Mouse (Mus musculus): ENCODE data around the gene D2hgdh. TPM values are rescaled to one million over a fixed set of nuclear protein-coding genes. Genes with fewer than 3 reads are reported as not detected.

Gene D2hgdh
- 10 to 100 TPM; 11.0 to 14.1 TPM for total RNA-seq (2021)

DNA sequence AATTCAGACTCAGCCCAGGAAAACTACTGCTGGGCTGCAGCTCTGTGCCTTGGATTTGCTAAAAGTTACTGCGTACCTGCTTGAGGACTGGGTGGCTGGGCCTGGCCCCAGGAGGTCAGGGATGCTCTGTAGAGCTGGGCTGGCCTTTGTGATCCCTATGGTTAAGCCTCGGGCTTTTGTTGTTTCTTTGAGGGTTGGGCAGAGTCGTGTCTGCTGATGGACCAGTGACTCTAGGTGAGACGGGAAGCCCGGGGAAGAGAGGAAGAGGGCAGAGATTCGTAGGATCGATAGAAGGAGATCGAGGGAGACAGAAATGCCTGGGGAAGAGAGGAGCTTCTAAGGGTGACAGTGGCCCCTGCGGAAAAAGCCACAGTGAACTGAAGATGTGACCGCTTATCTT, at the start of gene D2hgdh:
Gene D2hgdh, plus strand, starts transcription at position 301 of the 400 bp plus-strand sequence.
- no peak for DNase-seq (ENCODE audit: extremely low spot score in 1 of 2, low spot score in 2 of 2)
- intact Hi-C loops (cut with DNase I): no loop called here

DNA sequence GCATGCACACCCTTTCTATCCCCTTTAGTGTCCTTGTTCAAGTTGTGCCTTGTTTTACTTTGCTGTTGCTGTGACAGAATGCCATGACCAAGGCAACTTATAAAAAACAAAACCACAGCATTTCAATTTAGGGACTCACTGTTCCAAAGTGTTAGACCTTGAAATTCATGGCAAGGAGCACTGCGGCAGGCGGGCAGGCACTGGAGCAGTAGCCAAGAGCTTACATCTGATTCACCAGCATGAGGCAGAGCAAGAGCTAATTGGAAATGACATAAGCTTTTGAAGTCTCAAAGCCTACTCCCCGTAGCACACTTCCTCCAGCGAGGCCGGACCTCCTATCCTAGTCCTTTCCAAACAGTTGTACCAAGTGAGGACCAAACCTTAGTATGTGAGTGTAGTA, 48.0 kb upstream of the D2hgdh start:
- DNase-seq (ENCODE audit: extremely low spot score in 1 of 2, low spot score in 2 of 2): no peak
- intact Hi-C loops (cut with DNase I): no loop called here

DNA sequence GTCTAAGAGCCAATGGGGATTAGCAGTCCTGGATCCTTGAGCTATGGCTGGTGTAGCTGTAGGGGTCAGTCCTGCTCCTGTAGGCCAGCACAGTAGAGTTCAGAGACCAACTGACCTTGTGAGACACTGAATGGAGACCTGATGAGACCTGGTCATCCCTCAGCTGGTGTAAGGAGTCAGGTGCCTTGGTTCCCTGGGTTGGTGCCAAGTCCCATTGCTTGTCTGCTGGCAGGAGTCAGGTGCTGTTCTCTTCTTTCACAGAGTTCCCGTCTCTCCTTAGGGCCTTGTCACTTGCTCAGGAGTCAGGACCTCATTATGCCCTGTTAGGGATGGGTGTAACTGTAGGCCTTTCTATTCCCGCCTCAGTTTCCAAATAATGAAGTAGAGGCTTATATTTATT, 37.8 kb upstream of the D2hgdh start:
- intact Hi-C loops (cut with DNase I): loop anchor here (10.0 kb wide), 1 partner anchor 362 kb away; no protein-coding TSS in a partner anchor
- DNase-seq (ENCODE audit: extremely low spot score in 1 of 2, low spot score in 2 of 2): no peak

DNA sequence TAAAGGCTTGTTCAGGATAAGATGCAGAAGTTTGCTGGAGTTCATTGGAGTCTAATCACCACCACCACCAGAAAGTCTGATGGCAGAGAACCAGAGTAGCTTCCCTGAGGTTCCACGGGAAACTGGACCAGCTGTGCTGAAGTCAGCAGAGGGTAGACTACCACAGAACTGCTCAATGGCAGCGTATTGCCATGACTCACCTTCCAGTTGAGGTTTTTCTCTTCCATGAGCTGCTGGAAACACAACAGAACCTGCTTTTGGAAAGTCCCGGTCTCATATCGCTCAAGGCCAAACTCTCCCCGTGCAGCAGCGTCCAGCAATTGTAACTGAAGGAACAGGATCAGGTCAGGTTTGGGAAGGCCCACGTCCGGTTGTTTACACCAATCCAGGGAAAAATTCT, 30.2 kb upstream of the D2hgdh start:
- no peak for DNase-seq (ENCODE audit: extremely low spot score in 1 of 2, low spot score in 2 of 2)
- intact Hi-C loops (cut with DNase I): no loop called here

DNA sequence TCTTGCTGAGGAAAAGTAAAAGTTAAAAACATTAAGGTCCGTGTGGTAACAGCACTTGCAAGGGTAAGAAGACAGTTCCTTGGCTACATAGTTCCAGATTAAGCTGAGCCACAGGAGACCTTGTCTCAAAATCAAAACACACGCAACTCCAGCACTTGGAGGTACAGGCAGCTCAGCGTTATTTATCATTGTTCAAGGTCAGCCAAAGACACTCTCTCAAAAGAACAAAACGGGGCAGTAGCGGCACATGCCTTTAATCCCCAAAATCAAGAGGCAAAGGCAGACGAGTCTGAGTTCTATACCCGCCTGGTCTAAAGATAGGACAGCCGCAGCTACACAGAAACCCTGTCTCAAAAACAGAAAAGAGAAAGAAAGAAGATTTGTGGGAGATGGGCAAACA, 28.8 kb upstream of the D2hgdh start:
- no peak for DNase-seq (ENCODE audit: extremely low spot score in 1 of 2, low spot score in 2 of 2)
- intact Hi-C loops (cut with DNase I): no loop called here

DNA sequence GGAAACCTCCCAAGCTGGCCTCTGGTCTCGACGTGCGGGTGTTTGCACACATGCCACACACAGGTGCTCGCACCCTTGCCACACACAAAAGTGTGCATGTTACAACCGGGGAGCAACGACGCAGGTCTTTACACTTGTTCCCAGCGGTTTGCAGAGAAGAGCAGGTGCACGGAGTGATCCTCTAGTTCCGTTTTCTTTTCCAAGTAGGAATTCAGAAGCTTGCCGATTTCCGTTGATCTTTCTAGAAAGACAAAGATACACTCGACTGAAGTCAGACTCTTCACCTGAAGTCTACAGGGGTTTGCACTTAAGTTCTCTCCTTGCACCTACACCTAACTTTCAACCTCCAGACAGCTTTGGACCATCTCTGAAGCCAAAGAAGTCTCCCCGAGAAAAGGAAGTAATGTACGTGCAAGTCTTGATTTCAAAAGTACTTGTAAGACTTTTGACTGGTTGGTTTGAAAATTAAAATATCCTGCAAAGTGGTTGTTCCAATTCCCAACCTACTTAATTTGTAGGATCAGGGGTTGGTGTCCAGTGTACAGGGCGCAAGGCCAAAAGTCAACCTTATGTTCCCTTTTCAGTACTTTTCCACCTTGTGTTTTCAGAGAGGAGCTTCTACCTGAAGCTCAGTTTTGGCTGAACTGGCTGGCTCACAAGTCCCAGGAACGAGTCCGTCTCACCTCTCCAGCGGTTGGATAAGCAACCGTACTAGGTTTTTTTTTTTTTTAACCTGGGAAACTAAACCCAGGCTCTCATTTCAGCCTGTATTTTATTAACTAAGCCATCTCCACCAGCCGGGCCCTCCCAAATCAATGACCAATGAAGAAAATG, 23.8 kb upstream of the D2hgdh start:
- intact Hi-C loops (cut with DNase I): loop anchor here (10.0 kb wide), 1 partner anchor 166 kb away; no protein-coding TSS in a partner anchor
- DNase-seq (ENCODE audit: extremely low spot score in 1 of 2, low spot score in 2 of 2): no peak

DNA sequence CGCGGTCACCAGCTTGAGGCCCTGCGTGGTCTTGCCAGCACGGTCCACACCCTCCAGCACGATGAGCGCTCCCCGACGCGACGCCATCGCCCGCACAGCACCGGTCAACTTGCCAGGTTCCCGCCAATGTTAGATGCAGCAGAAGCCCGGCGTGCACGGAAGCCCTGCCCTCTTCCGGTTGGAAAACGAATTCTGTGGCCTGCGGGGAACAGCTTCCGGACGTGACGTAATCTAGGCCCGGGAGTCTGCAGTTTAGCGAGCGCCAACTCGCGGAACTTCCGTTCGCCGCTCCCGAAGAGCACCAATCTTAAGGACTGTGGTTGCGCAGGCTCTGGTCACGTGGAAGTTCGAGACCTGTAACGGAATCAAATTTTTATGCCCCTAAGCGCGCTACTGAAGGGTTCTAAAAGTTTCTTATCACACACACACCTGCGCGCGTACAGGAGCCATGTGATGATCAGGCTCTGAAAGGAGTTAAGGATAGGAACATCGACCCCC, 22.9 kb upstream of the D2hgdh start, which contains the start of gene Dtymk:
Gene Dtymk, minus strand, starts transcription at position 194 of the 498 bp plus-strand sequence.
- DNase-seq (ENCODE audit: extremely low spot score in 1 of 2, low spot score in 2 of 2): peak; percentile 92 to 95
- intact Hi-C loops (cut with DNase I): loop anchor here (10.0 kb wide), 1 partner anchor 167 kb away; no protein-coding TSS in a partner anchor

DNA sequence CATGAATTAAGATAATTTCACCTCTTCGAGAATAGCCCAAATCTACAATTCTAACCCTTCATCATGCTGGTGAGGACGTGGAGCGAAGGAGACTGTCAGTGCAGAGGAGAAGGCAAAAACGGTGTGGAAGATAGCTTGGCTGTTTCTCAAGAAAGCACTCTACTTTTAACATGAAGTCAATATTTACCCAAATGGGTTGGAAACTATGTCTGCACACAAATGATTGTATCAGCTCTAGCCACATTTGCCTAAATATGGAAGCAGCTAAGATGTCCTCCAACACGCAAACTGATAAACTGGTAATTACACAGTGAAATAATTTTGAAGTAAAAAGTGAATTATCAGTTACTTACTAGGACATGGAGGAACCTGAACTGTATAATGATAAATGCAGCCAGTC, 21.9 kb upstream of the D2hgdh start:
- intact Hi-C loops (cut with DNase I): loop anchor here (10.0 kb wide), 1 partner anchor 168 kb away; no protein-coding TSS in a partner anchor
- no peak for DNase-seq (ENCODE audit: extremely low spot score in 1 of 2, low spot score in 2 of 2)

DNA sequence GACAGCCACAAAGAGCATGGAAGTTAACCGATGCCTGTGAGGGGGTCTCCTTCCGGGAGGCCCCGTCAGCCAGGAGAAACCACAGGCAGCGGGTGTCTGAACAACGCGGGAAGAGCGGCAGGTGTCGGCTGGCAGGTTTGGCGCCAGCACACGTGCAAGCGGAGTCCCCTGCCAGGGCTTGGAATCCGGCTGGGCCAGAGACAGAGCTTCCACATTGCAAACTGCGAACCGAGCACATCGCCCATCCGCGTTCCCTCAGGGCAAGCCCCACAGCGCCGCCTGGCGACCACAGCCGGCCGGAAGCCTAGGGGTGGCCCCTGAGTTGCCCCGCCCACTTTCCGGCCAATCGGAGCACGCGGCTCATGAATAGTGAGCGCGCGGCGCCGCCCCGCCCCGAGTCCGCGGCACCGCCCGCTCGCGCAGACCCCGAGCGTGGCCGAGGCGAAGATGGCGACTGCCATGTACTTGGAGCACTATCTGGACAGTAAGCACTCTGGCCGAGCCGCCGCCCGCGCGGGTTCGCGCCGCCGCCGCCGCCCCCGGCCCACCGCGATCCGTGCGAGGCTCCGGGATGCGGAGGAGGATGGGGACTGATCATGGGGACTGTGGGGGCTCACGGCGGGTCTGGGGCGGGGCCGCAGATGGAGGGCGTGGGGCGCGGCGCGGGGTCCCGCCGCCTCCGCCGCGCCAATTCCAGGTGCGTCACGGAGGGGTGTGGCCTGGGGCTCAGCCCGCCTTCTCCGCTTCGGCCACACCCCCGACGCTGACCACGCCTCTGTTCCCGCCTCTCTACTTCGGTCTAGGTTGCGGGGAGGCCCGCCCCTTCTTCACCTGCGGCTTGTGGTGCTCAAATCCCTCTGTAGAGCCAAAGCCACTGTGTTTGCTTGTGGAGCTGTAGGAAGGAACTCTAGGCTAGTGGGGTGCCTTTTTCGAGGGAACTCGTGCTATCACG, 20.9 kb upstream of the D2hgdh start, which contains the start of gene Ing5:
Gene Ing5, plus strand, starts transcription at position 410 of the 952 bp plus-strand sequence.
- DNase-seq (ENCODE audit: extremely low spot score in 1 of 2, low spot score in 2 of 2): peak; percentile 99
- intact Hi-C loops (cut with DNase I): loop anchor here (10.0 kb wide), 1 partner anchor 169 kb away; no protein-coding TSS in a partner anchor

DNA sequence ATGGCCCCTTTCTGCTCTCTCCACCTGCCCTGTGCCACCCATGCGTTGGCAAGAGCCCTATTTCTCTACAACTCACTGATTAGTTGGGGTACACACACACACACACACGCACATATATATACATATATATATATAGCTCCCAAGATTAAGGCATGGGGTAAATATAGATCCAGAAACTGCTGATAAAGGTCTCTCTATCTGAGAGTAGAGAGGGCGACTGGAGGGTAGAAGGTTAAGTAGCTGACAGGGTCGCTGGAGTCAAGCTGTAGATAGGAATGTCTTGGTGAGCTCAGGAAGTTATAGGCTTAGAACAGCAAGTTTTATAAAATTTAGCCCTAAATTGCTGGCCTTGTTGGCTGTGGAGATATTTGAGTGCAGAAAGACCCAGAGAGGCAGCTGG, 19.9 kb upstream of the D2hgdh start:
- intact Hi-C loops (cut with DNase I): loop anchor here (10.0 kb wide), 1 partner anchor 170 kb away; no protein-coding TSS in a partner anchor
- no peak for DNase-seq (ENCODE audit: extremely low spot score in 1 of 2, low spot score in 2 of 2)

DNA sequence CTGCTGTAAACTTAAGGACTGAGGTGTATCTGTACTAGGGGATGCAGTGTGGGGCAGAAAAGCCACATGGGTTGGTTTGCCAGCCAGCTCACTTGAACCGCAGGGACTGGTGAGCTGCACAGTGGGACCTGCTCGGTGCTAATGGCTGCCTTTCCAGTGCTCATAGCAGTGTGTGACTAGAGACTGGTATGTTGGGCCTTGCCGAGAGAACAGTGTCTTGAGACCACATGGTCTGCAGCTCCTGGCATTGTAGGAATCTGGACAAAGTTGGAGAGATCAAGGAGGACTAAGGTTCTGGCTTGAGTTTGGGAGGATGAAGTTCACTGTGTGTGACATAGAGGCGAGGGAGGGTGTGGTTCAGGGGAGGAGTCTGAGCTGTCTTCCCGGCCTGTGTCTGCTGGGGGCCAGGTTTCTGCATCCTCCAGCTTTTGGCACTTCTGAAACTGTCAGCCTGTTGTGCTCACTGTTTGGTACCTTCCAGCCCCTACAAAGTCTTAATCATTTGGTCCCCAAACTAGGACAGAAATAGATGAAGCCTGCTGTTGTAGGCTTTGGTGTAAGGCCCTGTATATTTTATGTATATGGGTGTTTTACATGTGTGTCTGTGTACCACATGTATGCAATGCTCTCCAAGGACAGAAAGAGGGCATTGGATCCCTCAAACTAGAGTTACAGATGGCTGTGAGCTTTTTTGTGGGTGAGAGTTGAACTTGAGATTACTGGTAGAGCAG, 19.3 kb upstream of the D2hgdh start:
- intact Hi-C loops (cut with DNase I): loop anchor here (10.0 kb wide), 1 partner anchor 171 kb away; no protein-coding TSS in a partner anchor

DNA sequence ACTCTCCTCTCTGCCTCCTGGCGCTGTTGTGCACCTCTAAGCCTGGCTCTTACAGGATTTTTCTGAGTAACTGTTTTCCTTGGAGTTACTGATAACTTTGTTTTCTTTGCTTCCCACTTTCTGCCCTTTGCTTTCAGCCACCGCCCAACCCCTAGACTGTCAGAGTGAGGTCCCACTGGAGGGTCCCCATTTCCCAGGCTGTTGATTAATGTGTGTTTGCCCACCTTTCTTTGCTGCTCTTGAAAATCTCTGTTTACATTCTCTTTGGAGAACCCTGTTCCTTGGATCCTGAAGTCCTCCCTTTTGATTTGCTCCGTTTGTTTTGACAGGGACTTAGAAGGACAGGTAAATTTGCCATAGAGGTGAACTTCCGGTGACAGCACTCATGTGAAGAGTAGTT, 15.8 kb upstream of the D2hgdh start:
- no peak for DNase-seq (ENCODE audit: extremely low spot score in 1 of 2, low spot score in 2 of 2)
- intact Hi-C loops (cut with DNase I): loop anchor here (10.0 kb wide), 1 partner anchor 174 kb away; no protein-coding TSS in a partner anchor

More for the DNA sequence above, 19.3 kb upstream of the D2hgdh start:
- DNase-seq (ENCODE audit: extremely low spot score in 1 of 2, low spot score in 2 of 2): no peak

DNA sequence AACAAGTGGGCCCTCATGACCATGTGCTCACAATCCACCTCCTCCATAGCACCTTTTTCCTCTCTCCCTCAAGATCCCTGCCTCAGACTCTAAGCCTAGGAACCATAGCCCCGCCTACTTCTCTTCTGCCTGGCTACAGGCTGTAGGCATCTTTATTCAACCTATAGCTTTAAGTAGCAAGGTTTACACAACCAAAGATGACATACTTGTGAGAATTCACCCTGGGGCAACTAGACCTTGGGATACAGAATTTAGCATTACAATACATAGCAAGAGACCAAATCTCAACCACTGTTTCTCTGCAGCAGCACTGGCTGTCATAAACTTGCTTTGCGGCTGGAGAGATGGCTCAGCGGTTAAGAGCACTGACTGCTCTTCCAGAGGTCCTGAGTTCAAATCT, 14.7 kb upstream of the D2hgdh start:
- no peak for DNase-seq (ENCODE audit: extremely low spot score in 1 of 2, low spot score in 2 of 2)
- intact Hi-C loops (cut with DNase I): no loop called here

DNA sequence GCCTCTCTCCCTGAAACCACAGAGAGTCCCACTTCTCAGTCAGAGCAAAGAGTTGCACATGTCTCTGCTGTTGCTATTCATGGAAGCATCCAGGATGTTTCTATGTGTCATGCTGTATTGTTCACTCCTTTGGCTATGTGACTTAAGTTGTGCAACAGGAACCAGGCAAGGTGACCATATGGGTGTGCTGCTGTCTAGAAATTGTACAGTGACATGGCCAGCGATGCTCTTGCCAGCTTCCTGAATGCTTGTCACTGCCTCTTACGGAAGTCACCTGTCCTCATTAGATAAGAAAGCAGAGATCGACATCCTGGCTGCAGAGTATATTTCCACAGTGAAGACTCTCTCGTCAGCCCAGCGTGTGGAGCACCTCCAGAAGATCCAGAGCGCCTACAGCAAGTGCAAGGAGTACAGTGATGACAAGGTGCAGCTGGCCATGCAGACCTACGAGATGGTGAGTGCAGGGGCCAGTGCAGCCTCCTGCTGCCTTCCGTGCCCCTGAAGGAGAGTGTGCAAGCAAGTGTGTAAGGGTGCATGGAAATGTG, 13.1 kb upstream of the D2hgdh start:
- DNase-seq (ENCODE audit: extremely low spot score in 1 of 2, low spot score in 2 of 2): no peak
- intact Hi-C loops (cut with DNase I): no loop called here

DNA sequence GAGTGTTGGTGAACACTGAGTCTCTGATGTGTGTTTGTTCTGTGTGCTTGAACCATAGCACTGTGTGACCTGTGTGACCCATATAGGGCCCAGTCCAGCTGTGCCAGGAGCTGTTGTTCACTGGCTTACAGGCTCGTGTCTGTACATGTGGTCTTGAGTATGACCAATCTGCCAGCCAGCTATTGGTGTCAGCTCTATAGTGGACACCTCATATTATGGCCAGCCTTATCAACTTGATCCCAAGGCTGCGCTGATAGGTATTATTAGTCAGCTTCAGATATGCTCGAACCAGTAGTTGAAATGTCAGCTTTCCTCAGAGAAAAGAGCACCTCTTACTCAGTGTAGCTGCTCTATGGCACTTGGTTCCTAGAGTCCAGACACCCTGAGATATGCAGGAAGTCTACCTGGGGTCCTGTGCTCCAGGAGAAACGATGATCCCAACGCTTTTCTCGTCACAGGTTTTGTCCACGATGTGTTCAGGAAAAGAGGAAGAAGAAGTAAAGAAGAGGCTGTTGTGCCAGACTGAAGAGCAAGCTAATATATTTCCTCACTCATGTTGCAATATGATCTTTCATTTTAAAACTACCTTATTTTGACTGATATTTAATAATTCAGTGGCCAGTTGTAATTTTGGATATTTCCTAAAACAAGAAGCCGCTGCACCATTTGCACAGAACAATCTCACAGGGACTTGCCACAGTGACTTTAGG, 6.7 kb upstream of the D2hgdh start:
- intact Hi-C loops (cut with DNase I): no loop called here

DNA sequence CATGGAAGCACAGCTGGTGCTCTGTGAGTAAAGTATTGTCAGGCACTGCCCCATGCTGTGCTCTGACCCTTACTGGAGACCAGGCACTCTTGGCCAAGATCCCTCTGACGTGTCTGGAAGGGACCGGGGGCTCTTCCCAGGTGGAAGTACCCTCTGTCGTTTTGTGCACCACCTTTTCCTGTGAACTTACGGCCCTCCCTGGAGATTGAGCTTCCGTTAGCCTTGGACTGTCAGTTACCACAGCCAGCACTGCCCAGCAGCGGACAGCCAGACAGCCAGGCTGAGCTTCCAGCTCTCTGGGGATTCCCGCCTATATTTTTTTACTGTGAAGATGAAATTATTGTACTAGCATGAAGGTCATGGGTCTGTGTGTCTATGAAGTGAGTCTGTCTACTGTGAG, 6.0 kb upstream of the D2hgdh start:
- intact Hi-C loops (cut with DNase I): no loop called here
- peak in 1 of 2 experiments; percentile 46 for DNase-seq (ENCODE audit: extremely low spot score in 1 of 2, low spot score in 2 of 2)

More for the DNA sequence above, 6.7 kb upstream of the D2hgdh start:
- no peak for DNase-seq (ENCODE audit: extremely low spot score in 1 of 2, low spot score in 2 of 2)

DNA sequence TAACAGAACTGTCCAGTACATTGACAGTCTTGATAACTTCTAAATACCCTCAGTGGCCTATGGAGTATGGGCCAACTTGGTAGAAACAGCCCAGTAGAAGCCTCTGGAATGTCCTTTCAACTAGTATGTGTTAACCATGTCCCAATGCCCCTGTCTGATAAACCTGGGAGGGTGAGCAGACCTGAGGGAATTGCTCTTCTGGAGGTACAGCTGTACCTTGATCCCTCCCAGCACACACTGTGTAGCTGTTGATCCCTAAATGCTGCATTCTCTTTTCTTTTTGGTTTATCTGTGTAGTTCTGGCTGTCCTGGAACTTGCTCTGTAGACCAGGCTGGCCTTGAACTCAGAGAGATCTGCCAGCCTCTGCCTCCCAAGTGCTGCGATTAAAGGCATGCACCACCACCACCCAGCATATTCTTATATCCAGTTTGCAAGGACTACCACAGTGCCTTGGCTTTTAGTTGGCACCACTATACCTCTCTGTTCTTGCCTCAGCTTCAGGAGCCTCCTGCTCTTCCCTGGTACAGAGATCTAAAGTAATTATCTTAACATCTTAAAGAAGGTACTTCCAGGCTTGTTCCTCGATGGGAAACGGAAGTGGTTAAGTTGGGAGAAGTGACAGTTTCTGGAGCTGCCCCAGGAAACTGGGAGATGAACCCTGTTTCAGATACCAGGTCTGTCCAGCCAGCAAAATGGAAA, 763 bp upstream of the D2hgdh start:
- no peak for DNase-seq (ENCODE audit: extremely low spot score in 1 of 2, low spot score in 2 of 2)

More for the DNA sequence above, 763 bp upstream of the D2hgdh start:
- intact Hi-C loops (cut with DNase I): no loop called here

Measured in left cerebral cortex, postnatal 10 days (tissue).